In the genomic region with DNA sequence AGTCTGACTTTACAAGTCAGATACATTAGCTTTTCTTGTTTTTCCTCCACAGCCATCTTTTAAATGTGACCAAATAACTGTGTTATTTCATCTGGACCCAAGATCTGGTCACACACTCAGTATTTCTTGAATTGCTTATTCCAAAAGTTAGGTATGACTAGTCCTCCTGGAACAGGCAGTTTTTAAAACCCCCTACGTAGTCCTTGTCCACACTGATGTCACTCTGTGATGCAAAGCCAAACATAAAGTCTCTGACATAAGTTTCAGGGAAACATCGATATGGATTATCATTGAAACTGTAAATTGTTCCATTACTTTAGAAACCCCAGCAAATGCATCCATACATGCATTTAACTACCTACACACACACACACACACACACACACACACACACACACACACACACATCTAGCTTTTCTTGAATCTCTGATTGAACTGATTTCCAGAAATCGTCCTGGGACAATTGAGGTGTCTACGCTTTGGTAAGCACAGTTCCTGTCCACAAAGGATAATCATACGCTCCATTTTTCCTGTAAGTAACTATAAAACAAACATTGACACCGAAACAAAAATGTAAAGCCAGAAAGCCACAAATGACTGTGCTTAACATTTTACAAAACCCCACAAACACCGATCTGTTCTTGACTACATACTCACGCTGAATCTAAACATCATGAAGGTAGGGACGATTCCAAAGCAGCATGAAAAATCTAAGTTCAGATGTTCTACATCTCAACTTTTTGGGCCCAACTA, we compare ENCODE assay signal across 8 mouse cellular contexts. TPM values are rescaled to one million over a fixed set of nuclear protein-coding genes. Genes with fewer than 3 reads are reported as not detected.
DNase-seq lines count a peak whose midpoint lies in the region; ATAC-seq and TF ChIP-seq lines count a peak whose summit lies in the region.

No protein-coding gene starts in this region.

- H3K27me3 ChIP-seq in testis, adult 2 months (ENCODE audit: control insufficient read depth, insufficient read depth, low read length) = no peaks in the 10 kb centered on the region
- no peaks in the 10 kb centered on the region for H3K27me3 ChIP-seq in limb, embryonic 12.5 days
- H3K27me3 ChIP-seq in stomach, embryonic 16.5 days (ENCODE audit: control insufficient read depth, insufficient read depth, low read length) = no peaks in the 10 kb centered on the region

- H3K4me3 ChIP-seq in testis, adult 2 months (ENCODE audit: control insufficient read depth, low read depth, low read length) = peak overlapping the region; percentile 31; the same call in 1 of the 2 replicates
- peak overlapping the region; percentile 87 for H3K4me3 ChIP-seq in limb, embryonic 12.5 days (replicated peaks)
- H3K4me3 ChIP-seq in stomach, embryonic 16.5 days (replicated peaks; ENCODE audit: low read length) = peak overlapping the region; percentile 89

- H3K9me3 ChIP-seq in limb, embryonic 12.5 days = no peaks in the 10 kb centered on the region
- no peaks in the 10 kb centered on the region for H3K9me3 ChIP-seq in stomach, embryonic 16.5 days (replicated peaks; ENCODE audit: control insufficient read depth, low read length)

- no peak for TF ChIP-seq POLR2A in testis, adult 2 months (IDR thresholded peaks at IDR 0.05; ENCODE audit: control insufficient read depth, low read depth, low read length)

- H3K4me2 ChIP-seq in limb, embryonic 12.5 days = peak overlapping the region; percentile 72
- H3K4me2 ChIP-seq in stomach, embryonic 16.5 days (ENCODE audit: low read depth, low read length) = peak overlapping the region; percentile 75

- peak overlapping the region; percentile 86 for H3K9ac ChIP-seq in limb, embryonic 12.5 days (replicated peaks)
- H3K9ac ChIP-seq in stomach, embryonic 16.5 days (ENCODE audit: low read length) = peak overlapping the region; percentile 94

- peak; percentile 25 for DNase-seq in CD4-positive, CD25-positive, alpha-beta regulatory T cell, adult 2 months (ENCODE audit: low read depth, low spot score)
- no peak for DNase-seq in testis, postnatal 10 days (ENCODE audit: low spot score)
- no peak for DNase-seq in right cerebral cortex, postnatal 36 days (ENCODE audit: low spot score in 2 of 2)
- DNase-seq in thymus, postnatal 0 days (ENCODE audit: low spot score) = no peak

- peaks cover 2% of the 10 kb centered on the region; the same call in 1 of the 2 replicates for H3K4me1 ChIP-seq in testis, adult 2 months (ENCODE audit: control insufficient read depth, insufficient read depth, low read length)
- H3K4me1 ChIP-seq in limb, embryonic 12.5 days (replicated peaks) = peaks cover 10% of the 10 kb centered on the region
- 0 out of 2 replicates have a peak, but pooled peaks cover 8% of the 10 kb centered on the region for H3K4me1 ChIP-seq in stomach, embryonic 16.5 days (ENCODE audit: control insufficient read depth, insufficient read depth, low read length)

- WGBS in limb, embryonic 12.5 days = 22% methylated on average over 9 of the region's 9 CpGs
- WGBS in stomach, embryonic 16.5 days = 8% methylated on average over 9 of the region's 9 CpGs

- no peak for TF ChIP-seq CTCF in testis, adult 2 months (IDR thresholded peaks at IDR 0.05; ENCODE audit: control insufficient read depth, insufficient read depth, insufficient replicate concordance, low read depth, low read length)

- H3K36me3 ChIP-seq in testis, adult 2 months (ENCODE audit: control insufficient read depth, insufficient read depth, low read length) = no peaks in the 10 kb centered on the region
- H3K36me3 ChIP-seq in limb, embryonic 12.5 days = no peaks in the 10 kb centered on the region
- H3K36me3 ChIP-seq in stomach, embryonic 16.5 days (ENCODE audit: control insufficient read depth, insufficient read depth, low read length) = no peaks in the 10 kb centered on the region

- ATAC-seq in CD4-positive, CD25-positive, alpha-beta regulatory T cell, adult 4 months = no peak
- ATAC-seq in limb, embryonic 12.5 days (ENCODE audit: insufficient number of reproducible peaks, insufficient read depth, low FRiP score, low TSS enrichment, low read depth) = no peak
- no peak for ATAC-seq in stomach, embryonic 16.5 days (ENCODE audit: insufficient read depth, low FRiP score)

- no peak overlapping the region for H3K27ac ChIP-seq in testis, adult 2 months (ENCODE audit: control insufficient read depth, insufficient read depth, low read depth, low read length)
- H3K27ac ChIP-seq in limb, embryonic 12.5 days = no peak overlapping the region
- H3K27ac ChIP-seq in stomach, embryonic 16.5 days (ENCODE audit: low read length) = no peak overlapping the region

RNA-seq across cellular contexts. Expression of a gene that starts 1.5 kb away (rescaled TPM):
- 1 to 10 TPM; 5.6 to 8.9 TPM for polyA plus RNA-seq in CD4-positive, CD25-positive, alpha-beta regulatory T cell, adult 4 months (2017; shearing (Covaris generic))
- polyA plus RNA-seq in testis, adult 2 months (2012; rRNA removed) = 13.9 and 17.2 TPM in 2 replicates
- 5.6 and 6.7 TPM in 2 replicates for polyA plus RNA-seq in limb, embryonic 12.5 days (2016; fragmentation: Nextera tagmentation; extraction: Ambion mirVana)
- polyA plus RNA-seq in stomach, embryonic 16.5 days (2015; fragmentation: Nextera tagmentation; extraction: Ambion mirVana) = 2.7 and 3.8 TPM in 2 replicates
- polyA plus RNA-seq in thymus, postnatal 0 days (2015; fragmentation: Nextera tagmentation; extraction: Ambion mirVana) = 4.5 and 4.8 TPM in 2 replicates

Comparison
In these comparisons a context has a peak if more than half of its experiments do, and no peak if none do; other contexts are left out.
1. H3K4me3 ChIP-seq: peak in every context shown above with its lines; median percentile 89 in stomach, embryonic 16.5 days; 87 in limb, embryonic 12.5 days; 31 in testis, adult 2 months.